Mouse (Mus musculus) erythroid progenitor cell, adult 5-6 weeks (primary cell): ENCODE data around the gene Ate1. TPM values are rescaled to one million over a fixed set of nuclear protein-coding genes. Genes with fewer than 3 reads are reported as not detected.
"Not testable (repeated sequence)": the region's sequence is repeated elsewhere in the genome, so short reads cannot be mapped to it uniquely, and the experiment has no call there.

ENCODE experiments used
- ATAC-seq: replicated peaks from 2 replicates; pipeline ENCODE4 v1.8.0; 2016; ENCODE audit warnings: moderate number of reproducible peaks, mild to moderate bottlenecking, moderate TSS enrichment, inconsistent platforms; ENCODE audit not compliant: poor library complexity, low FRiP score, severe bottlenecking
- total RNA-seq, 2 experiments: library from RNA; stranded (forward) in 1 of 2; stranded (reverse) in 1 of 2; fragments of 150-400 nt in 1 of 2; fragments of 186-747, 209-891 nt in 1 of 2; gene quantifications; 2 replicates each; pipeline versions ENCODE4 v1.2.3 to v1.2.4; 2015 to 2017; ENCODE audit warnings: low replicate concordance in 2 of 2

Gene Ate1
- 14.7 and 16.6 TPM in 2 replicates for total RNA-seq (2015; ENCODE audit: low replicate concordance)
- 31.7 and 38.2 TPM in 2 replicates for total RNA-seq (2017; ENCODE audit: low replicate concordance)

DNA sequence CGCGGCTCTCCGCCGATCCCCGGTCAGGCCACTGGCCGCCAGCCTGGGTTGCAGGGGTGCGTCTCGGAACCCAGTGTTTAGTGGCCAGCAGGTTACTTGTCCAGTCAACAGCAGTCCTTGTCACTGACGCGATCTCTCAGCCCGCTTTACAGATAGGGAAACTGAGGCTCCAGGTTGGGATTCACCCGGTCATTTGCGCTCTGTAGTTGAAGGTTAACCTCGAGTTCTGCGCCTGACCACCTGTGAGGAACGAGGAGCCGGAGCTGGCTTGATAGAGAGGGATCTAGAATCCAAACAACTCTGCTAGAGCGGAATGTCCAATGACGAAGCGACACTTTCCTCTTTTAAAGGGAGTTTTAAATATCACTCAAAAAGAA, at the start of gene Ate1:
Gene Ate1 (minus strand): TSS at position 321 of the 377 bp plus-strand sequence.
- ATAC-seq, result no peak

DNA sequence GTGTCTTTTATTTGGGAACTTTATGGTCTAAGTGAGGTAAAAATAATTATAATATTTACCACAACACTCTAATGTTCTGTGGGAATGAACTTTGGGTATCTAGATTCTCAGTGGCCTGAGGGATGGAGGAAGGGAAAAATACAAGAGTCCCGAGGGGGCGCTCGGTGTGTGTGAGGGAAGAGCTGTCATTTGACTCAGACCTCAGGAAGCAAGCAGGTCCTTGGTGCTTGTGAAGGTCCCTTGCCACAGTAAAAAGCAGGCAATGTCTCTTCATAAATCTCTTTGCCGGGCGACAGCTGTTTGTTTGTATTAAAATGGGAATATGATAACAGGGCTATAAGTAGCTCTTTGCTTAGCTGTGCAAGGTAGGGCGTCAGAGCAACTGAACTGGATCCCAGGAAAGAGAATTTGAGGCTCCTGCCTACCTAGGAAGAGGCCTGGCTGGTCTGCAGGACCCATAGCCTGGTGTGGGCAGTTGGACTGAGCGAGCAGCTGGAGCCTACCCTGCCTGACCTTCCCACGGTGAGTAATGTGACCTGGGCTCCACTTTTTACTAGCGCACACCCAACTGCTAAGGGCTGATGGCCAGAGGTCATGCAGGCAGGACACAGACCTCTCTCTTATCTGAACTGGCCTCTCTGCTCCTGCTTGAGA, 48.7 kb upstream of the Ate1 start:
- ATAC-seq, result no peak

DNA sequence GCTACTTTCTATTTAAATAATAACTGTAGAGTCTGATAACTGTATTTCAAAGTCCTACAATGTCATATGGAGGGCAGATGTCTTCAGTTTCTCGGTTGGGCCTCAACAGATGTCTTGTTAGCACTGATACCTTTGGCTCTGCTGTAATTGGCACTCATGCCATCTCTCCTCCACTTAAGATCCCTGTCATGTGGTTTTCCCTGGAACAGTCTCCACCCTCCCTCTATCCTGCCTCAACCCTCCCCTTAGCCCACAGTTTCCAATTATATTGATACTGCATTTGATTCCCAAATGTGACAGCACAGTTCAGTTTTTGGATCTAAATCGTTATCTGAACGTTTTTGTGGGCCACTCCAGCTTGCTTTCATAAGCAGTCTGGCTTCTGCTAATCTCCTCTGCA, 44.4 kb upstream of the Ate1 start:
- no peak for ATAC-seq

DNA sequence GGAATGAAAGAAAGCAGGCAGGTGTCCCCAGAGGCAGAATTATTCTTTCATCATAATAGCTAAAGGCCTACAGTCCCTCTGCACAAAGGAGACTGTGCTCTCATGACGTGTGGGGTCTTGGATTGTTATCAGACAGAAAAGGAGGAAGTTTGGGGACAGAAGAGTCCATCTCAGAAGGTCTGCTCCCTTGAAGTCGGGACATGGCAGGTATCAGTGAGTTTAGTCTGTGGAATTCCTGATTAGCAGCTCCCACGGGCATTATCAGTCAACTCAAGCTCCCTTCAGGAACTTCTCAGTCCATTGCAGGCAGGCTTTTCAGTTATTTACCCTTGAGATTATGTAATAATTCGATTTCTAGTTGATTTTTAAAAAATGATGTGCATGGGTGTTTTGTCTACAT, 43.7 kb upstream of the Ate1 start:
- no peak for ATAC-seq

DNA sequence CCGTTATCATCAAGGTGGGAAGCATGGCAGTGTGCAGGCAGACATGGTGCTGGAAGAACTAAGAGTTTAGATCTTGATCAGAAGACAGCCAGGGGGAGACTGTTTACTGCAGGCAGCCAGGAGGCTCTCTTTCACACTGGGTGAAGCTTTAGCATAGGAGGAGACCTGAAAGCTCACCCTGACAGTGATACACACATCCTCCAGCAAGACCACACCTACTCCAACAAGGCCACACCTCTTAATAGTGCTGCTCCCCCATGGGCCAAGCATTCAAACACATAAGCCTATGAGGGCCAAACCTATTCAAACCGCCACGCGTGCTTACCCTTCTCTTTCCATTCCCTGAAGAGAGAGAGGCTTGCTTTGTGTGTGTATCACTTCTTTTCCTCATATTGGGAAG, 43.1 kb upstream of the Ate1 start:
- no peak for ATAC-seq

DNA sequence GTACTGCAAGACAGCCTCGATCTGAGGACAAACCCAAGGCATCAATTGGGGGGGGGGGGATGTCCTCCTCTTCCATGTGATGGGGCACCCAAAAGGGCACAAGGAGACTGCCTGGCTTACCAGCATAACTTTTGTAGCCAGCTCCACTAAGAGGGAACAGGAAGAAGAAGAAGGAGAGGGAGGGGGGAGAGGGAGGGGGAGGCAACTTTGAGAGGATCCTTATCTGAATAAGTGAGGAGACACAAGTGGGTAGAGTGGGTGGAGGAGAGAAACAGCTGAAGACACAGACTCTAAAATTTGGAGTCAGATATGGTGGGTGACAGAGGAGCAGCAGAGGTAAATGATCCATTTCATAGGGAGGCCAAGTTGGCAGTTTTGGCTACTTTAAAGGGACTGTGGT, 40.8 kb upstream of the Ate1 start:
- no peak for ATAC-seq

DNA sequence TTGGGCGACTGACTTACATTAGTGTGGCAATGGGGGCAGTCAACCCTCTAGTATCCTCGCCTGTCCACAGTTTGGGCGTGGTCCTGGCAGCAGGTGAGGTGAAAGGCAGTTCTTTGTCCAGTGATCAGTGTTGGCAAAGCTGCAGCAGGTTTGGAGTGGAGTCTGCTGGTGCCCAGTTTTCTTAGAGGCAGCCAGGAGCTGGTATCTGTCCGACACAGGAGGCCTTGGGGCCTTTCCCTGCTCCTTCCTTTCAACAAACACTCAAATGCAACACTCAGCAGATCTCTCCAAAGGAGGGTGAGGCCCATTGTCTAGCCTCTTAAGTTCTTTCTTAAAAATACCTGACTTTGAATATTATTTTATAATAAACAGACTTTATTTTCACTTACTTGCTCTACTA, 38.4 kb upstream of the Ate1 start:
- no peak for ATAC-seq

DNA sequence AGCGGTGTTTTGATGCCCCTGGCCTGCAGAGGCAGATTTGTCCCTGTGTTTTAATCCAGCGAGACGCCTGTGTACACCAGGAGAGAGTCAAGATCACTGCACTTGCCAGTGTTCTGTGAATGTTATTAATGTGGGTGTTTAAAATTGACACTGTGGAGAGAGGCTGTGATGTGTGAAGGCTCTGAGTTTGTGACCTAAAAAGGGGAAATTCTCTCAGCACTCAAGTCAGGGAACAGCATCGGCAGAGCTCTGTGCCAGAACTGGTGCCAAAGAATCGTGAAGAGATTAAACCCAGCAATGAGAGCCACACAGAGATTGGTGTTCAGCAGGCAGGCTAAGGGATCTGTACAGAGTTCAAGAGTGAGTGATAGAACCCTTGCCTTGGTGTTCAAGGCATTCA, 35.4 kb upstream of the Ate1 start:
- ATAC-seq, result no peak

DNA sequence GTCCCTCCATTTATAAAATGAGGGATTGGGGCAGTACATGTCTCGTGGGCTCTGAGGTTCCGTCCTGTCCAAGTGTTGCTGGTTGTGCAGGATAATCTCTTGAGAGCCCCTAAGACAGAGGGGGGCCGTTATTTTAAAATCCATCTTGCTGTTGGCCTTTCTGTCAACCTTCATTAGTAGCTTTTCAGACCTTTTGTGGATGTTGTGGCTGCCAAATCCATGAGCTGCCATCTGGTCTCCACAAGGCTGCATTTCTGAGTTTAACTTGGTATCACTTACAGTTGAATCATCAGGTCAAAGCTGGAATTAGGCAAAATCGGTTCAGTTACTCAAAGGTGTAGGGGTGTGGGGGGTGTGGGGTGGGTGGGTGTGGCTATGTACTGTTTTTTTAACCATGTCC, 33.2 kb upstream of the Ate1 start:
- no peak for ATAC-seq

DNA sequence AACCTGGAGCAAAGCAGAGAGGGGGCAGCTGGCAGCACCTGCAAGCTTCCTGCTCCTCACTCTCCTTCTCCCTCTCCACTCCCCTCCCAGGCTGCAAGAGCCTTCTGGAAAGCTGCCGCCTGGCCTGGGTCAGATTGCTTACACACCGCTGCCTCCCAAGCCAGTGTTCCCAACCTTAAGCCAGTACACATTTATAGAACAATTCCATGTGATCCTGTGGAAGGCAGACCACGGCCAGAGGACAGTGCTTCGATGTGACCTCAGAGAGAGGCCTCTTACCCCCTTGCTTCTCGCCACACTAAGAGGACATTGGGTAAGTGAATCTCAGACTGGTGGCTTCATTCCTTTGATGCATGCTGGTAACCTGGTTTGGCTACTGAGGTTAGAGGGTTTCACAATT, 32.6 kb upstream of the Ate1 start:
- no peak for ATAC-seq

DNA sequence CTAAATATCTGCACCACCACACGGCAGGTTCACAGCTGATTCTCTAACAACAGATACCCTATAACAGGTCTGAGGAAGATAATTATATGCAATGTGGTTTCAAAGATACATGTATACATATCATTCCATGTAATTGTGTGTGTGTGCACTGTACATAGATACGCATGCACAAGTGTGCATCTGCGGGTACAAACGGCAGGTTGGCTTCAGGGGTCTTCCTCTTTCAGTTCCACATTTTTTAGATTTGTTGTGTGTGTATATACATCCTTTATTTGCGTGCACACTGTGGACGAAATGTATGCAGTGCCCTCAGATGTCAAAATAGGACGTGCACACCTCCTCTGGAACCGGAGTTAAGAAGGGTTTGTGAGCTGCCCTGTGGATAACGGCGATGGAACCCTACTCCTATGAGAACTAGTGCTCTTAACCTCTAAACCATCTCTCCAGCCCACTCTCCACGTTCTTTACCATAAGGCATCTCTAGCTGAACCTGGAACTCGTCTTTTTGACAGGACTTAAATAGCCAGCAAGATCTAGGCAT, 27.5 kb upstream of the Ate1 start:
- ATAC-seq, result no peak

DNA sequence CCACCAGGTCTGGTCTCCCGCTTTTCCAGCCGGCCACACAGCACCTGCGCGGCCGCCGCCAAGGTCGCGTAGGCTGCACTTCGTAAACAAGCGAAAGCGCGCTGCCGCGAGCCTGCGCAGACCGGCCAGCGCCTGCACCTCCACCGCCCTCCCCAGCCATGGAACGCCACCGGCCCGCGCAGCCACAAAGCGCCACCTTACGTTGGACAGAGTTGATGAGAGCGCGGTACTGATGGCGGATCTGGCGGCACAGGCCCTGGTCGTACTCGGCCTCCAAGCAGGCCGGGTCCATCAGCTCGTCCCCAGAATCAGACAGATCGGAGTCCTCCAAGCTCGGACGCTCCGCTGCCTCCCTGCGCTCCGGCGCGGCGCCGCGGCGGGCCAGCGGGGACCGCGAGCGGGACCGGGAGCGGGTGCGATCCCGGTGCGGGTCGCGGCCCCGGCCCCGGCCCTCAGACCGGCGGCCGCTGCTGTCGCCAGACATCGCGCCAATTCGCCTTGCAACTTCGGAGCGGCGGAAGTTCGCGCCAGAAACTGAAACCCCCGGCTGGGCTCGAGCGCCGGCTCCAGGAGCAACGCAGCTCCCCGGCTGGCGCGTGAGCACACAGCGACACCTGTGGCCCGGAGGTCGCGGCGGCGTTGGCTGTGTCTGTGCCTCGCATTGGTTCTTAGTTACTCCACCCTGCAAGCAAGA, 26.8 kb upstream of the Ate1 start:
- ATAC-seq, result peak; percentile 91

DNA sequence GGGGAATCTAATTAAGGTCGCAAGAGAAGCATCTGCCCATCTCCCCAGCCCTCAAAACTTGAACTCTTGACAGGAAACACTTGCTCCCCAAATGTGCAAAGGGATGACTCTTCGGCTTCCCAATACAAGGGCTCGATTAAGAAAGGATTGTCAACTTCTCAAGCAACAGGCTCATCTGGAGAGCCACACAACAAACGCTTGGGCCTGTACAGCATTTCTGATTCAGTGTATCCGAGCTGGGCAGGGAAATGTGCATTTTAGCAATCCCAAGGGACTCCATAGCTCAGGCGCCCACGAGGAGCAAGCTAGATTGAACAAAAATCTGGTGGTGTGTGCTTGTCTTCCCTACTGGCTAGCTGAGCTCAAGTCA, 26.2 kb upstream of the Ate1 start:
- ATAC-seq, result peak; percentile 29

DNA sequence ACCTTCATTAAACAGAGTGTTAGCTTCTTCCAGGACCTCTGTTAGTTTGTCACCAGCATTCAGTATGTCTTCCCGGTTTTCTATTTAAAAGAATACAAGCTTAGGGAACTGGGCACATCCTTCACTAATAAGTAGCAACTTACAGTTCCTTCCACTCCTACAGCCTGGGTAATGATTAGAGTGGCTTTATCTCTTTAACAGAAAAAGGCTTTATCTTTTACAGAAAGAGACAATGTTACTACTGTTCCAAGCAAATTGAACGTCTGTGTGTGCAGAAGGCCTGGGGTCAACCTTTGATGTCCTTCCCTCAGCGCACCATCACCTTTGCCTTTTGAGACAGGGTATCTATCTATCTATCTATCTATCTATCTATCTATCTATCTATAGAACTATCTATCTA, 25.7 kb upstream of the Ate1 start:
- no peak for ATAC-seq

DNA sequence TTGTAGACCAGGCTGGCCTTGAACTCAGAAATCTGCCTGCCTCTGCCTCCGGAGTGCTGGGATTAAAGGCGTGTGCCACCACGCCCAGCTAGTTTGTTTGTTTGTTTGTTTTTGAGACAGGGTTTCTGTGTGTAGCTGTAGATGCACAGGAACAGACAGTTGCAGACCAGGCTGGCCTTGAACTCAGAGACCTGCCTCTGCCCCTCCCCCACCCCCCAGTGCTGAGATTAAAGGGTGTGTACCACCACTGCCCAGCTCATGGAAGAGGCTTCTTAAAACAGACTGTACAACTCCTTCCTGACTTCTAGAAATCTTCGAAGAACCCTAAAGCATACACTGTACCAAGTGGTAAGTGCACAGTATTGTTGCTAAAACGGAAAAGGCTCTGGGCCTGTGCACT, 25.2 kb upstream of the Ate1 start:
- ATAC-seq, result no peak

DNA sequence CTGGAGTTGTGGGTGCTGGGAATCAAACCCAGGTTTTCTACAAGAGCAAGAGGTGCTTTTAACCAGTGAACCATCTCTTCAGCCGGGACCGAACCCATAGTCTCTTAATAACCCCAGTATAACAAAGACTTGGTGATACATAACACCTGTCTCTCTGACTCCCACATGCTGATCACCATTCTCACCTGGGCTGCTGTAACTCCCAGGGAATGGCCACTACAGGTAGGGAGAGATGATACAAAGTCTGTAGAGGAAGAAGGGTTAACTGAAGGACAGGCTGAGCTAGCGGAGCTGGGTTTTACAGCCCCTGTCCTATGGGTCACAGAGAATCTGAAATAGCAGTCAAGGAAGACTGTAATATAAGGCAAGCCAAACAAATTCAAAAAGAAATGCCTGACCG, 23.0 kb upstream of the Ate1 start:
- no peak for ATAC-seq

DNA sequence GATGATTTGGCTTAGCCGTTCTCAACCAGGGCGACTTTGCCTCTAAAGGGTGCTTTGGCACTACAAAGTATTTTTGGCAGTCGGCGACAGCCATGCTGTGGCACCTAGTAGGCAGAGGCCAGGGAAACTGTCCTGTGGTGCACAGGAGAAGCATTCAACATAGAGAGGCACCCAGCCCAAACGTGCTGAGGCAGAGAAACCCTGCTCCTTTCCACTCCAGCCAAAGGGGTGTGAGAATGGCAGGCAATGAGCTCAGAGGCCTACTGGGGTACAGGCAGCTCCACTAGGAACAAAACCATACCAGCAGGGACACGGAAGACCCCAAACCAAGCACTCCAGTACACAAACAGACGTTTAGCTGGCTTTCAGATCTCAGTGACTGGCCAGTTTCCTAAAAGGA, 20.0 kb upstream of the Ate1 start:
- ATAC-seq, result no peak

DNA sequence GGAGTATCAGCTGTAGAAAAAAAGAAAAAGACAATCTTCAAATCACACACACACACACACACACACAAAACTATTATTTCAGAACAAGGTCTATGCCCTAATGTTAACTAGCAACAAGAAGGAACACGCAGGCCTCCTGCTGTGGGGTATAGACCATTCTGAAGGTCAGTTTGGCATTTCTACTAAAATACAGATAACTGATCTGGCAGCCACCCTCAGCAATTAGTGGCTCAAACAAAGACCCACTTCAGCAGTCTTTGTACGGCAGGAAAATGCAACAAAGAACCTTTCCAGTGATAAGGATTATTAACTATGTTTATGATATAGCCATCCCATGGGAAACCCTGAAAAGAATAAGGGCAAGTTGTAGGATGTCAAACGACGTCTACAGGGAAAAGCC, 16.9 kb upstream of the Ate1 start:
- ATAC-seq, result no peak

DNA sequence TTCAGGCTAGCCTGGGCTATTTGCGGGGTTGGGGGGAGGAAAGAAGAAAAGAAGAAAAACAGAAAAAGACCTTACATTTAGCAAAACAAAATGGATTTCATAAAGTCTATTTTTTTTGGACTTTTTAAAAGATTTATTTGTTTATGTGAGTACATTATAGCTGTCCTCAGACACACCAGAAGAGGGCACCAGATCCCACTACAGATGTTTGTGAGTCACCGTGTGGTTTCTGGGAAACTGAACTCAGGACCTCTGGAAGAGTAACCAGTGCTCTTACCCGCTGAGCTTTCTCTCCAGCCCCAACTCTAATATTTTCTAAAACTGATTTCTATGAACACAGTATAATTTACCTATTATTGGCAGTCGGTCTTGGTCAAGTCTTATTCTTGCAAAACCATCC, 15.0 kb upstream of the Ate1 start:
- ATAC-seq, result no peak

DNA sequence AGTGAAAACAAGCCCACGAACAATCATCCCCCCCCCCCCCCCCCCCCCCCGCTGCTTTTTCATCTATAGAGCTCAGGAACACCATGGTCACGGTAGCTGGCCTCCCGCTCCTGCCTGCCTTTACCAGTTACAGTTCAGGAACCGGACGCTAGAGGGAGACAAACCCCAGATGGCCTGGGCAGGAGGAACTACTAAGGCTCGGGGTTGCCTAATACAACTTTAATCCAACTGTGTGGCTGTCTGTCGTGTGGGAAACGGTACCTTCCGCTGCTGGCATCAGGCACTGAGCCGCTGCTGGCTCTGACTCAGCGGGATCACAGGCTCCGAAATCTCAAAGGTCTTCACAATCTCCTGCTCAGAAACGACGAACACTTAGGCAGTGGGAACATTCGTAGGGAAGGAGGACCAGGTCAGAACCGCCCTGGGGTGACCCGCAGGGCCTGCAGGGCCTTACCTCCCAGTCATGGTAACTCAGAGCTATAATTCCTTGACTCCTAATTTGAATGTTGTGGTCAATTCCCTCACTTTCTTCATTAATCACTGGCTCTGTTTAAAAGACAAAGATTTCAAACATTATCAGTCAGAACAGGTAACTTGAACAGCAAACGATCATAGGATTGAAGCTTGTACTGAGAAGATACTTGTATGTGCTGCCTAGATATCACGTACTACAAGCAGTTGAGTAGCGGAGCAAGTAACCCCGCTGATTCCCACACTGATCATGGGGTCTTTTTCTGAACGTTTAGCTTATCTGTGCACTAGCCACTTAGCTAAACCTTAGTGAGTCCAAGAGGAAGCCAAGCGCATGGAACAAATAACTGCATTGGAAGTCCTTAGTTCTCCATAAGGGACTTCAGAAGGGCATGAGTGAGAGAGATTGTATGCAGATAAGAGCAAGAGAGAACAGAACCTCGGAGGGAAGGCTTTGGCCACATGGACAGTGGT, 13.4 kb upstream of the Ate1 start:
- ATAC-seq, result peak; percentile 95

DNA sequence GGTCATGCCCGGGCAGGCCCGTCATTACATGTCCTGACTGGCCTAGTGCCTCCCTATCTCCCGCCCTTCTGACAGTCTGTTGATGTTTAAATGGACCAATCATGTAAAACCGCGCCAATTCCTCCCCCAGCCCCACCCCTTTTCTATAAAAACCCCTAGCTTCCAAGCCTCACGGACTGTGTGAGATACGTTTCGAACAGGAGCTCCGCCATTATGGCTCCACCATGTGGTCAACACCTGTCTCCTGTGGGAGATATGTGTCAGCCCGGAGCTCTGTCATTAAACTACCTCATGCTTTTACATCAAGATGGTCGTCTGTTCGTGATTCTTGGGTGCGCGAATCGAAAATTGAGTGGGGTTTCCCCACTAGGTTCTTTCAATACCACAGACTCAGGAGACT, 11.0 kb upstream of the Ate1 start:
- not testable (repeated sequence) for ATAC-seq
